In the genomic region with DNA sequence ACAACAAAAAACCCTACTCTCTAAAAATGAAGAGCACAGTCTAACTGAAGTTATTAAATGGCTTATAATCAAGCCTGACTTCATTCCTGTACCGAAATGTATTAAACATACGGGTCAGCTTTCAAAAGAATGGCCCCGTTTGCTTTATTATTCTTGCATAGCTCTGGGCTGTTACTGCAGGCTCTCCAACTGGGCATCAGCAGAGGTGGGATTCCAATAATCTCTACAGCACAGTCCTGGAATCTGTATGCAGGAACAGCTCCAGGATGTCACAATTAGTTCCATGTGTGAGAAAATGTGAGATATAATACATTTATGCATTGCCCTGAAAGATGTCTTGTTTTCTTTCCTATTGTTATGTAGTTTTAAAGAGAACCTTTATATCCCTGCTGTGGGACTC, we compare ENCODE assay signal across 19 mouse cellular contexts. TPM values are rescaled to one million over a fixed set of nuclear protein-coding genes. Genes with fewer than 3 reads are reported as not detected.
"Had no signal": no experiment of that assay in that cellular context is flagged by ENCODE, and none has a peak within 500 bp of the region (broad histone marks: within the 10 kb centered on the region; RNA-seq: fewer than 3 reads in every experiment).

No protein-coding gene starts in this region.

- H3K4me3 ChIP-seq: lung, embryonic 15.5 days; megakaryocyte, embryonic 14.5 days; midbrain, embryonic 13.5 days; midbrain, embryonic 15.5 days; neural tube, embryonic 12.5 days; stomach, embryonic 15.5 days had no signal

- H3K36me3 ChIP-seq: lung, embryonic 15.5 days; midbrain, embryonic 13.5 days; midbrain, embryonic 15.5 days; neural tube, embryonic 12.5 days; stomach, embryonic 15.5 days had no signal

- H3K4me1 ChIP-seq: lung, embryonic 15.5 days; megakaryocyte, embryonic 14.5 days had no signal

- ATAC-seq: lung, postnatal 0 days; midbrain, embryonic 13.5 days; midbrain, embryonic 15.5 days had no signal

- H3K4me2 ChIP-seq: lung, embryonic 15.5 days; midbrain, embryonic 11.5 days; midbrain, embryonic 13.5 days; midbrain, embryonic 15.5 days; neural tube, embryonic 12.5 days; stomach, embryonic 15.5 days had no signal

- H3K27ac ChIP-seq: lung, embryonic 15.5 days; macrophage; midbrain, embryonic 13.5 days; midbrain, embryonic 15.5 days; neural tube, embryonic 12.5 days; stomach, embryonic 15.5 days; stomach, postnatal 0 days had no signal

- H3K27me3 ChIP-seq: lung, embryonic 15.5 days; megakaryocyte, embryonic 14.5 days; midbrain, embryonic 13.5 days; midbrain, embryonic 15.5 days; neural tube, embryonic 12.5 days; stomach, embryonic 15.5 days had no signal

- H3K9ac ChIP-seq: lung, embryonic 15.5 days; midbrain, embryonic 13.5 days; midbrain, embryonic 15.5 days; neural tube, embryonic 12.5 days; stomach, embryonic 15.5 days had no signal

- DNase-seq: lung, adult 2 months; lung, postnatal 14 days; lung, postnatal 36 days; right cerebral cortex, postnatal 14 days; thymus, adult 2 months; thymus, postnatal 25 days; thymus, postnatal 4 days had no signal

- H3K9me3 ChIP-seq: lung, embryonic 15.5 days; megakaryocyte, embryonic 14.5 days; midbrain, embryonic 13.5 days; midbrain, embryonic 15.5 days; neural tube, embryonic 12.5 days; stomach, embryonic 15.5 days had no signal

RNA-seq across cellular contexts. Expression of gene Prickle2, which starts 38.4 kb away (rescaled TPM):
- total RNA-seq: monocyte, adult 5-6 weeks; neutrophil, adult 5-6 weeks had no signal
